Mouse (Mus musculus) MEL (cell line): ENCODE measurements around the gene Stox1. TPM values are rescaled to one million over a fixed set of nuclear protein-coding genes. Genes with fewer than 3 reads are reported as not detected.

Experiments
- polyA plus RNA-seq, 2 experiments: library from polyadenylated mRNA; stranded (reverse) in 1 of 2; unstranded in 1 of 2; fragments of >175 nt in 1 of 2; fragments of >200 nt in 1 of 2; gene quantifications; 2 replicates each; pipeline versions ENCODE4 v1.2.1 to v1.2.4; 2012; ENCODE audit warnings: low replicate concordance in 2 of 2, low read depth in 1 of 2; ENCODE audit not compliant: insufficient read length in 2 of 2, insufficient read depth in 1 of 2, missing spikeins in 1 of 2
- total RNA-seq: library from RNA; depleted of rRNA; stranded (reverse); fragments of 300-350 nt; gene quantifications from 2 replicates; pipeline ENCODE4 v1.2.3, GENCODE M21; 2012; rRNA removed

Stox1 gene
- total and polyA plus RNA-seq, 3 experiments = not detected

Other genes with a start within 250 kb of the Stox1 start
- 34.2 and 43.6 TPM in 2 replicates for gene Vps26a, start 239.3 kb downstream of the Stox1 start, total RNA-seq
- gene Vps26a, start 239.3 kb downstream of the Stox1 start, polyA plus RNA-seq = 10 to 100 TPM in 1 of 2 experiments, not detected in 1; 64.1 TPM
- gene Srgn, start 198.7 kb downstream of the Stox1 start, total RNA-seq = 217 and 236 TPM in 2 replicates
- gene Srgn, start 198.7 kb downstream of the Stox1 start, polyA plus RNA-seq = 100 to 1,000 TPM in 1 of 2 experiments, not detected in 1; 164 TPM
- gene Kif1bp, start 147.7 kb downstream of the Stox1 start, total RNA-seq = 17.3 and 17.6 TPM in 2 replicates
- gene Kif1bp, start 147.7 kb downstream of the Stox1 start, polyA plus RNA-seq = 100 to 1,000 TPM in 1 of 2 experiments, 10 to 100 TPM in 1; 24.7 to 177 TPM
- gene Ddx21, start 123.8 kb downstream of the Stox1 start, total RNA-seq = 299 and 313 TPM in 2 replicates
- 1,000 to 10,000 TPM in 1 of 2 experiments, 100 to 1,000 TPM in 1; 386 to 2,442 TPM for gene Ddx21, start 123.8 kb downstream of the Stox1 start, polyA plus RNA-seq
- gene Ddx50, start 74.9 kb downstream of the Stox1 start, total RNA-seq = 48.6 and 51.8 TPM in 2 replicates
- gene Ddx50, start 74.9 kb downstream of the Stox1 start, polyA plus RNA-seq = 10 to 100 TPM in 1 of 2 experiments, not detected in 1; 71.5 TPM
- 41.5 and 46.4 TPM in 2 replicates for gene Ccar1, start 66.2 kb upstream of the Stox1 start, total RNA-seq
- gene Ccar1, start 66.2 kb upstream of the Stox1 start, polyA plus RNA-seq = 10 to 100 TPM; 65.4 to 66.8 TPM
- 0.03 and 0.08 TPM in 2 replicates for gene Tet1, start 182.9 kb upstream of the Stox1 start, total RNA-seq
- gene Tet1, start 182.9 kb upstream of the Stox1 start, polyA plus RNA-seq = under 1 TPM in 1 of 2 experiments, not detected in 1; 0.08 TPM
- gene Slc25a16, start 194.5 kb upstream of the Stox1 start, total RNA-seq = 7.7 and 8.3 TPM in 2 replicates
- 10 to 100 TPM in 1 of 2 experiments, not detected in 1; 12.1 TPM for gene Slc25a16, start 194.5 kb upstream of the Stox1 start, polyA plus RNA-seq
- gene Dna2, start 220.9 kb upstream of the Stox1 start, total RNA-seq = 28.0 and 30.3 TPM in 2 replicates
- 10 to 100 TPM in 1 of 2 experiments, not detected in 1; 40.9 TPM for gene Dna2, start 220.9 kb upstream of the Stox1 start, polyA plus RNA-seq